Mouse (Mus musculus) cerebellum, postnatal 25 days (tissue): ENCODE results near the gene Lrrc36.

Experiments used
- DNase-seq, 2 experiments: peaks; one replicate each; pipeline ENCODE4 v3.0.0; 2021; ENCODE audit warnings: mixed read lengths in 2 of 2

The Lrrc36 gene

DNA sequence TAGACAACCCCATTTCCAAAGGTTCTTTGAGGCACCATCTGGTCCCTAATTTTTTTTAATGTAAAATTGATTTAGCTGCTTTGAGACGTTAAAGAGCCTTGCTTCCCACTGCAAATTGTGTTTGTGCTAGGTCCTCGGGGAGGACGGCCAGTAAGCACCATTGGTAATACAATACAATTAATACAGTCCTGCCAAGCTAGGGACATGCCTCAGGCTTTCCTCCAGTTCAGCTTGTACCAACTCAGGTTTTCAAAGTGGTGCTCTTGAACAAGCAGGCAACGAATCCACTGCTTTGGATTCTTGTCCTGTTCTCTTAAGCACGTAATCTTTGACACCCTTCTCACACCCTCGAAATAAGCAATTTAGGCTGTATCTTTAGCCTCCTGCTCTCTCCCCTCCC, 19.6 kb downstream of the Lrrc36 start:
- no peak for DNase-seq

DNA sequence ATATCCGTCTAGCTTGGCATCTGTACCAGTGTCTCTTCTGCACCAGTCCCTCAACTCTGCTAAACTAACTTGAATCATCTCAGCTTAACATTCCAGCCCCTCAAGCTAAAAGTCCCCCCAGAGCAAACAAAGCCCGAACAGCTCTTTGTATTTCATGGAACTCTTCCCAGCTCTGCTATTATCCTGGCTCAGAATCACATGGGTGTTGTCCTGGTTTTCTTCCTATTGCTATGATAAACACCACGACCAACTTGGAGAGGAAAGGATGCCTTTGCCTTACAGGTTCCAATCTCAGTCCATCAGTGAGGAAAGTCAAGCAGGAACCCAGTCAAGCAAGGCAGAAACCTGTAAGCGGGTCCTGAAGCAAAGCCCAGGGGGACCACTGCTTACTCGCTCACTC, 20.1 kb downstream of the Lrrc36 start:
- no peak for DNase-seq

DNA sequence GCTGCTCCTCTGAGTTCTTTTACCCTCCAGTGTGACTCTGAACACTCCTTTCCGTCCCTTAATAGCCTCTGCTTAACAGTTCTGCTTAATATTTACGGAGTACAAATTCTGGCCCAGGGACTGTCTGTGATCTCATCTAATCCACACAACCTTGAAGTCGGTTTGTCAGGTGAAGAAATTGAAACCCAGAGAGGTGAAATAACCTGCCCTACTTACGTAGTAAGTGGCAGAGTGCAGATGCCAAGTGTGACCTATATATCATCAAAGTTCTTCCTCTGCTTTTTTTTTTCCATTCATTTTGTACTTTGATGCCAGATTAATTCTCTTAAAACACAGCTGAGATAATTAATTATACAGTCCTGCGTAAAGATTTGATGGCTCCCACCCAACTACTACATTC, 20.8 kb downstream of the Lrrc36 start:
- DNase-seq, result no peak

- DNase-seq, result no peak
Observed at GRCm38 (mm10) chr8:105436218-105436617, 22.8 kb downstream of the Lrrc36 start.

DNA sequence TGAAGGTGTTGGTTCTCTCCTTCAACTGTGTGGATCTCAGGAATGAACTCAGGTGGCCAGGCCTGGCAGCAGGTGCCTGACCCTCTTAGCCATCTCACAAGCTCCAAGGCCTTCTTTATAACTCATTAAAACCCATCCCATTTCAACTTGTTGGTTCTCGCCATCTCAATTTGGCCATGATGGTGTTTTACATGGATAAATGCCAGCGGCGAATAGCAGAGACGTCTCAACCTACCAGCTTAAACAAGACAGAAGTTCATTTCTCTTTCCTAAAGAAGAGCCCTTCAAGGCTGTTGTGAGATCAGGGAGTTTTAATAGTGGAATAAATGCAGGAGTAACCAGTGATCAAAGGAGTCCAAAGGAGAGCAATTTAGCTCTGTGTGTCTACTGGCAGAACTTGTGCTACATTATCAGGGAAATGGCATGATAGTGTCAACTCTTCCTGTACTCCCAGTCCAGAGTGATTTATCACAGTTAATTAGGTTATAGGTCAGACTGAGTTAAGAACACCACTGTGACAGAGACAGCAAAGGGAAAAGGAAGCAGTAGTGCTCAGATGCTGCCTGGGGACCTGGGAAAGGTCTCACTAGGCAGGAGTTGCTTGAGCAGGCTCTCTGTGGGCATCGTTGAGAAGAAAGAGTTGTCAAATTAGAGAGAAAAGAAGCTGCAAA, 23.8 kb downstream of the Lrrc36 start:
- DNase-seq, result no peak

- DNase-seq, result peak; percentile 39 to 63
Observed at GRCm38 (mm10) chr8:105438865-105439264, 25.5 kb downstream of the Lrrc36 start.

GRCm38 (mm10) chr8:105441433-105441832, 28.1 kb downstream of the Lrrc36 start:
- peak; percentile 33 to 63 for DNase-seq

- DNase-seq, result no peak
Observed at GRCm38 (mm10) chr8:105442661-105443060, 29.3 kb downstream of the Lrrc36 start.

DNA sequence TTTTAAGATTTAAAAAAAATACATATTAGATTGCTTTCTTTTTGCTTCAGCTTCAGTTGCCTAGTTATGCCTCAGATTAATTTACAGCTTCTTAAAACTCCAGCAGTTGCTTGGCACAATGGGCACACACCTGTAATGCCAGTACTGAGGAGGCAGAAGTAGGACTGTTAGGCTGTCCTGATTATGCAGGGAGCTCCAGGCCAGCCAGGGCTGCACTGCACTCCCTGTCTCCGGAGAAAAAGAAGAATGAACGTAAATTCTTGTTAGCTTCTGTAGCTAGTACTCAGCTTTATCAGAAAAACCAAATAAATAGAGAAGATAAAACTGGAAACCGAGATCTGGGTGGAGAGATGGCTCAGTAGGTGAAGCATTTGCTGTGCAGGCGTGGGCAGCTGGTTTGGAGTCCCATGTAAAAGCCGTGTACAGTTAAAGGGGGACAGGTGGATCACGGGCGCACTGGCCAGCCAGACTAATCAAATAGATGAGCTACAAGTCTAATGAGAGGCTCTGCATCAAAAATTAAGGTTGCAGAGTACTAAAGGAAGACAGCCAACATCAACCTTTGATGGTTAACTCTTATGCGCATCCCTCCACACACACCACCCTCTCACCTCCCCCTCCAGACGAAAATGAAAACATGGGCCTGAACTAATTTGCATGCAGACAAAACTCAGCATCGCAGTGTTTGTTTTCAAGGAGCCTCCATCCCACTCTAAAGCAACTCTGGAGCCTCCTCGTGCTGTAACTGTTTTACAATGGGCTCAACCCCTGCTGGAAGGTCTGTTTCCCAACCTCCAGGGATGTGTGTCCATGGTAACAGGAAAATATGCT, 32.1 kb downstream of the Lrrc36 start:
- DNase-seq, result peak in 1 of 2 experiments; percentile 18

DNA sequence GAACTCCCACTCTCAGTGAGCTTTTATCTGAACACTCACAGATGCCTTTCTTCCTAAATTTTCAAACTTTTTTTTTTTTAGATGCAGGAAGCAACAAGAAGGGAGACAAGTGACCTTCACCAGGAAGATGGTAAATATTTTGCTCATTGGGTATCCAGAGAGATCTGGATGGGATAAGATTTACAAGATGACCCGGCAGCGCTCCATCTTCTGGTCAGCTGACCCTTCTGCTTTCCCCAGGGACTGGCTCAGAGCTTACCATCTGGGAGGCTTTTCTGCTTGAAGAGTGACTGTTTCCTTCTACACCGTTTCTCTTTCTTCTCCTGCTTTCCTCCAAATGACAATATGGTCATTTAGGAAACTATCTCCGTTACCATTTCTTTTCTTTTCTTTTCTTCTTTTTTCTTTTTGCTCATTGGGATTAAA, 32.8 kb downstream of the Lrrc36 start:
- peak in 1 of 2 experiments; percentile 43 for DNase-seq

GRCm38 (mm10) chr8:105448188-105448587, 34.8 kb downstream of the Lrrc36 start:
- DNase-seq, result no peak

DNA sequence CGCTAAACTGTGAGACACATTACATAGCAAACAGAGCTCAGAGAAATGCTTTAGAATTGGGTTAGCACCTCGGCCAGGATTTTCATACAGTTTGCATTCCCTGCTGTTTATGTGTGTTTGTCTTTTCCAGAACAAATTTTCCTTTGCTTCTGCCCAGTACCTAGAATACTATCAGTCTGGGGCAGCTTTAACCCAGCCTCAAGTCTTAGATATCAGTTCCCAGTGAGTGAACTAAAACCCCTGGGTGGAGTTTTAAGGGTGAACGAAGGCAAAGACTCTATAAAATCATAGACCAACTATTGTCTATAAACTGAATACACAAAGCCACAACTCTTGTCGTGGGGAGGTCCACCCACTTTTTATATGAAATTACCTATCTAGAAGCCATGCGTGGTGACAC, 35.2 kb downstream of the Lrrc36 start:
- no peak for DNase-seq

GRCm38 (mm10) chr8:105450977-105451376, 37.6 kb downstream of the Lrrc36 start:
- no peak for DNase-seq

DNA sequence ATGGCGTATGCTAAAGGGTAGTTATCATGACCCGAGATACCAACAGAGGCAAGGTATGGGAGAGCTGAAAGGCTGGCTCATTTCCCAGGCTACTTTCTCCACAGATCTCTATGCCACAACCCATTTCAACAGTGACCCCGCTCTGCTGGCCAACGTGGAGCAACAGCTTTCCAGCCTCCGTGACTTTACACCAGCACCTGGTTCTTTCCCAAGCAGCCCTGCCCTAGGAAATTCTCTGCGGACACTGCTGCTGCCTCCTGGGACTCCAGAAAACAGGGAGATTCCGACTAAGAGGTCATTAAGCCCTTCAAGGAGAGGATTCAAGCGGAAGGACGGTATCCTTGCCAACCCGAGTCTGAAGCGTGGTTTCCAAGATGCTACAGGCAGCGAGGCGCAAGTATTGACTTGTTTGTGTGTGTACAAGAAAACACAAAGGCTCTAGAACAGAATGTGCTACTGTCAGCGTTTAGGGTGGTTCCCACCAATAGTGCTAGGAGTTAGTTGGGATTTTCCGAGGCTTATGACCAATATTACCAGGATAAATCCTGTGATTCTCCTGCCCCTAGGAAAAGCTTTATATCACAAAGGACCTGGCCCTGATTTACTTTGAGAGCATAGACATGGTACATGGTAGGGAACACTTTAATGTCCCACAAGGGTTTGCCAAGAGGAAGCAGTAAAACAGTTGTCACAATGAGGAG, 38.7 kb downstream of the Lrrc36 start:
- DNase-seq, result no peak

DNA sequence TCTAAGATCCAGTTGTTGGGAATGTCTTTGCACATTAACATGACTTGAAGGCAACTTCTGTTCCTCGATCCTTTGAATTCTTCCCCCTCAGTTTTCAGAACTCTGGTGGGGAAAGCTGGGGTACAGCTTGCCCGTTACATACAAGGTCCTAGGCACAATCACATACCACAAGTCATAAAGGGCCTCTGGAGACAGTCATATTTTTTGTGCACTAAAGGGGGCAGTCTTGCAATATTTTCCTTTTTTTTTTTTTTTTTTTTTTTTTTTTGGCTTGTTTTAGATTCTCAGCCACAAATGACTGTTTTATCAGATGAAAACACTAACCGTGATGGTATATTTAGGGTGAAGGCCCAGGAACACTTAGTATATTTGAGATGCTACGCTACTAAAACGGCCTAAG, 39.9 kb downstream of the Lrrc36 start:
- DNase-seq, result no peak

DNA sequence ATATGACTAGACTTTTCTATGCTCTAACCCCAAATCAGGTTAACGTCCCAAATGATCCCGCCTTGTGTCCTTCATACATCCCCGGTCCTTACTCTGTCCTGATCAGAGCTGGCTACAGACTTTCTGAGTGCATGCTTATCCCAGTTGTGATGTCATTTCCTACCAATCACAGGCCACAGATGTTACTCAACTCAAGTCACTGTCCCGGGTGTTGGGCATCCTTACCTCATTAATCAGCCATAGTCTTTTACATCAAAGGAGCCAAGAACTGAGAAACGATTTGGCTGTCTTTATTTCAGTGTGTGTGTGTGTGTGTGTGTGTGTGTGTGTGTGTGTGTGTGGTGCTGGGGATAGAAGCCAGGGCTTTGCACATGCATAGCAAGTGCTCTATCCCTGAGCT, 40.7 kb downstream of the Lrrc36 start:
- no peak for DNase-seq

- no peak for DNase-seq
Observed at GRCm38 (mm10) chr8:105455218-105455617, 41.8 kb downstream of the Lrrc36 start.

- no peak for DNase-seq
Observed at GRCm38 (mm10) chr8:105461085-105461803, 47.9 kb downstream of the Lrrc36 start.

GRCm38 (mm10) chr8:105464595-105464994, 51.2 kb downstream of the Lrrc36 start:
- peak; percentile 65 to 77 for DNase-seq

DNA sequence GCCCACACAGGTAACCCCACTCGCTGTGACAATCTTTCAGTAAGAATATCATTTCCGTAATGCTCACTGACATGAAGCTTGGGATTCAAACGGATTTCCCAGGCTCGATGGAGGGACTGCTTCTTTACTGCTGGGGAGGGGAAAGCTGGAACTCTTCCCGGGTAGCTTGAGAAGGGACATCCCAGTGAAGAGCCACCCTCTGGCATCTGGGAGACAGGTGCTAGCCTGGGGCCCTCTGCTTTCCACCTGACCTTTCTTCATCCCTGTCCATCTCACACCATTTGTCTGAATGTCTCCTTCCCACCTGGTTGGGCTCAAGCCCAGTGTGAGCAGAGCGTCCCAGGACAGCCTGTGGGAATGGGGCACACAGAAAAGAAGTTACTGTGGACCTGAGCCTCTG, 52.9 kb downstream of the Lrrc36 start:
- DNase-seq, result no peak

DNA sequence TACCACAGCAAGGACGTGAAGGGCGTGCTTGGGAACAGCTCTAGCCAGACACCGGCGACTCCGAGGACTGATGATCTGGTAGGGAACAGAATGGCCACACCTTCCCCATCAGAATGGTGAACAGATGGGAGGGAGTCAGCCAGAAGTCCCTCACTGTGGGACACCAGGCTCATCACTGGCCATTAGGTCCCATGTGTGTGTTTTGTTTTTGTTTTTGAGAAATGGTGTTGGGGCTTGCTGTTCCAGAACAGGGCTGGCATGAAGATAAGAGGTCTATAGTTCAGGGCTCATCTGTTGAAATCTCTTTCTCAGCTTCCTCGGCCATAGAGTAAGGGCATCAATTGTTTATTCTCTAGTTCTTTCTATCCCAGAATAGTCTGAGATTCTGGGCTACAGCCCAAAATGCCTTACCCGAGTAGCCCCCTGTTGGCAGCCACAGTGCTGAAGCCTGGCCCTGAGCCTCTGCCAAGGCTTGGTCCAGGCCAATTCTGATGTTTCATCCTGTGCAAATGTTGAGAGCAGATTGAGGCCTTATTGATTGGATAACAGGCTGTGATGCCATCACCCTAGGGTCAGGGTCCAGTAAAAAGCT, 53.4 kb downstream of the Lrrc36 start:
- DNase-seq, result peak; percentile 90

- peak; percentile 51 to 57 for DNase-seq
Observed at GRCm38 (mm10) chr8:105467396-105467985, 54.1 kb downstream of the Lrrc36 start.
